Mouse (Mus musculus) urinary bladder, postnatal 25 days (tissue): ENCODE data around the gene Musk.

Experiments used
- DNase-seq: peaks from one replicate; pipeline ENCODE4 v3.0.0; 2022; ENCODE audit warnings: low spot score

Musk gene

GRCm38 (mm10) chr4:58415537-58415936 lies 129.8 kb downstream of the Musk start:
- DNase-seq, result no peak

- no peak for DNase-seq
Observed at GRCm38 (mm10) chr4:58417319-58417718, 131.6 kb downstream of the Musk start.

- no peak for DNase-seq
Observed at GRCm38 (mm10) chr4:58419225-58419624, 133.5 kb downstream of the Musk start.

GRCm38 (mm10) chr4:58423276-58423930 lies 137.6 kb downstream of the Musk start:
- no peak for DNase-seq
